Mouse (Mus musculus): ENCODE results near the gene Mical1. TPM values are rescaled to one million over a fixed set of nuclear protein-coding genes. Genes with fewer than 3 reads are reported as not detected.

The Mical1 gene
- total RNA-seq, 2 experiments from 2014 or later = 15.7 to 18.8 TPM

- DNase-seq (ENCODE audit: extremely low spot score in 1 of 2, low spot score in 1 of 2) = peak; percentile 84 to 91
These were observed 43.0 kb downstream of the Mical1 start, which contains the start of gene Cd164 for GRCm38 (mm10) chr10:41518981-41519618. Gene Cd164, plus strand, starts transcription at chr10:41519414.

GRCm38 (mm10) chr10:41519640-41520409 is 43.7 kb downstream of the Mical1 start:
- DNase-seq (ENCODE audit: extremely low spot score in 1 of 2, low spot score in 1 of 2) = peak in 1 of 2 experiments; percentile 40

- DNase-seq (ENCODE audit: extremely low spot score in 1 of 2, low spot score in 1 of 2) = no peak
These were observed 44.2 kb downstream of the Mical1 start for GRCm38 (mm10) chr10:41520410-41520673.

- no peak for DNase-seq (ENCODE audit: extremely low spot score in 1 of 2, low spot score in 1 of 2)
These were observed 47.3 kb downstream of the Mical1 start for GRCm38 (mm10) chr10:41523386-41523785.

GRCm38 (mm10) chr10:41525696-41526095 is 49.6 kb downstream of the Mical1 start:
- DNase-seq (ENCODE audit: extremely low spot score in 1 of 2, low spot score in 1 of 2) = no peak

- no peak for DNase-seq (ENCODE audit: extremely low spot score in 1 of 2, low spot score in 1 of 2)
These were observed 53.9 kb downstream of the Mical1 start for GRCm38 (mm10) chr10:41529972-41530371.

- no peak for DNase-seq (ENCODE audit: extremely low spot score in 1 of 2, low spot score in 1 of 2)
These were observed 59.9 kb downstream of the Mical1 start for GRCm38 (mm10) chr10:41535991-41536390.

Other genes starting within 250 kb of the Mical1 start
- gene Fig4, start 173.1 kb upstream of the Mical1 start, total RNA-seq (2021) = 10 to 100 TPM; 34.2 to 35.5 TPM
- gene Ak9, start 172.3 kb upstream of the Mical1 start, total RNA-seq (2021) = under 1 TPM; 0.17 to 0.23 TPM
- gene Zbtb24, start 25.9 kb upstream of the Mical1 start, total RNA-seq (2021) = 10 to 100 TPM; 17.1 to 24.3 TPM
- 10 to 100 TPM; 25.9 to 27.6 TPM for gene Smpd2, start 14.1 kb downstream of the Mical1 start, total RNA-seq (2021)
- gene Ppil6, start 14.1 kb downstream of the Mical1 start, total RNA-seq (2021) = 1 to 10 TPM; 5.8 to 8.0 TPM
- 10 to 100 TPM; 55.8 to 58.1 TPM for gene Cd164, start 43.1 kb downstream of the Mical1 start, total RNA-seq (2021)
- 1 to 10 TPM; 1.1 to 1.2 TPM for gene Ccdc162, start 240.3 kb downstream of the Mical1 start, total RNA-seq (2021)